Mouse (Mus musculus) liver, postnatal 0 days (tissue): Measurements from ENCODE around the gene Cct8. TPM values are rescaled to one million over a fixed set of nuclear protein-coding genes. Genes with fewer than 3 reads are reported as not detected.

ENCODE experiments used
- ATAC-seq: fragments of 200-750 bp; cut with Nextera tagmentation; 2 replicates; pipeline ENCODE4 v1.8.0; 2017; ENCODE audit warnings: mild to moderate bottlenecking, moderate library complexity
- DNase-seq: peaks from one replicate; pipeline ENCODE4 v3.0.0-alpha.2; 2016
- H3K27ac ChIP-seq: fragments of 300-500 bp; sonication (generic); 2 replicates; pipeline ENCODE4 v1.5.1; 2014; ENCODE audit warnings: antibody characterized with exemption, moderate library complexity, mild to moderate bottlenecking, low read depth
- H3K27me3 ChIP-seq: fragments of 300-500 bp; sonication (generic); 2 replicates; pipeline ENCODE4 v1.6.1; 2014; ENCODE audit warnings: low read length, control low read depth, mixed read lengths; ENCODE audit not compliant: insufficient read depth
- H3K36me3 ChIP-seq: fragments of 300-500 bp; sonication (generic); replicated peaks from 2 replicates; pipeline ENCODE4 v1.6.1; 2014; ENCODE audit warnings: mild to moderate bottlenecking, control low read depth, low read length, moderate library complexity, mixed read lengths; ENCODE audit not compliant: insufficient read depth
- H3K4me1 ChIP-seq: fragments of 300-500 bp; sonication (generic); 2 replicates; pipeline ENCODE4 v1.6.1; 2014; ENCODE audit warnings: antibody characterized with exemption, mild to moderate bottlenecking, control low read depth; ENCODE audit not compliant: insufficient read depth
- H3K4me2 ChIP-seq: fragments of 300-500 bp; sonication (generic); 2 replicates; pipeline ENCODE4 v1.6.1; 2014; ENCODE audit warnings: low read depth, mild to moderate bottlenecking, low read length, moderate library complexity, mixed read lengths
- H3K4me3 ChIP-seq: fragments of 300-500 bp; sonication (generic); 2 replicates; pipeline ENCODE4 v1.5.1; 2014; ENCODE audit warnings: low read depth, low read length
- H3K9ac ChIP-seq: fragments of 300-500 bp; sonication (generic); replicated peaks from 2 replicates; pipeline ENCODE4 v1.6.1; 2014; ENCODE audit warnings: mild to moderate bottlenecking, moderate library complexity
- H3K9me3 ChIP-seq: fragments of 300-500 bp; sonication (generic); 2 replicates; pipeline ENCODE4 v1.6.1; 2016; ENCODE audit warnings: mild to moderate bottlenecking, control low read depth, low read length, mixed read lengths
- CTCF ChIP-seq: sonication (generic); IDR thresholded peaks from 2 replicates; pipeline ENCODE4 v1.5.1; 2016; ENCODE audit warnings: antibody characterized with exemption, low read depth
- EP300 ChIP-seq: IDR thresholded peaks from 2 replicates; pipeline ENCODE4 v1.6.1; 2016; ENCODE audit warnings: antibody characterized with exemption, low read depth, mild to moderate bottlenecking
- WGBS: fragments of 180-500 bp; shearing (Covaris S2); extraction: QIAGEN DNeasy Blood & Tissue Kit; methylation state at CpG from one replicate; pipeline ENCODE4 v1.1.7; 2014; ENCODE audit not compliant: insufficient replicate concordance; 5-methylcytosine and 5-hydroxymethylcytosine counted together
- polyA plus RNA-seq: library from polyadenylated mRNA; unstranded; fragments of >200 nt; fragmentation: Nextera tagmentation; extraction: Ambion mirVana; gene quantifications from 2 replicates; pipeline ENCODE4 v1.2.1, GENCODE M21; 2015

Cct8 gene
- polyA plus RNA-seq, 1 experiment from 2014 or later = 170 TPM

GRCm38 (mm10) chr16:87442291-87442690 lies 53.4 kb downstream of the Cct8 start:
- no peak overlapping the region for H3K27ac ChIP-seq
- no peak overlapping the region for H3K9ac ChIP-seq
- H3K4me1 ChIP-seq = peaks cover 17% of the 10 kb centered on the region
- DNase-seq (no peak), ATAC-seq (no peak)
- no peaks in the 10 kb centered on the region for H3K9me3 ChIP-seq
- no peaks in the 10 kb centered on the region for H3K27me3 ChIP-seq
- H3K36me3 ChIP-seq = no peaks in the 10 kb centered on the region; the same call in 1 of the 2 replicates
- no peak overlapping the region for H3K4me2 ChIP-seq
- no peak overlapping the region for H3K4me3 ChIP-seq
- WGBS = 53% methylated on average over 5 of the region's 5 CpGs
- TF ChIP-seq CTCF (no peak), EP300 (no peak)

- H3K4me1 ChIP-seq = peaks cover 17% of the 10 kb centered on the region
- no peaks in the 10 kb centered on the region for H3K9me3 ChIP-seq
- ATAC-seq (peak; percentile 37), DNase-seq (peak; percentile 31)
- TF ChIP-seq EP300 (no peak), CTCF (peak; percentile 62)
- H3K4me2 ChIP-seq = peak overlapping the region; percentile 91
- 5% methylated on average over 9 of the region's 9 CpGs for WGBS
- peak overlapping the region; percentile 95 for H3K27ac ChIP-seq
- H3K36me3 ChIP-seq = no peaks in the 10 kb centered on the region; the same call in 1 of the 2 replicates
- peak overlapping the region; percentile 95 for H3K4me3 ChIP-seq
- peak overlapping the region; percentile 86 for H3K9ac ChIP-seq
- H3K27me3 ChIP-seq = no peaks in the 10 kb centered on the region
Measured at GRCm38 (mm10) chr16:87441089-87441488, 54.6 kb downstream of the Cct8 start.

DNA sequence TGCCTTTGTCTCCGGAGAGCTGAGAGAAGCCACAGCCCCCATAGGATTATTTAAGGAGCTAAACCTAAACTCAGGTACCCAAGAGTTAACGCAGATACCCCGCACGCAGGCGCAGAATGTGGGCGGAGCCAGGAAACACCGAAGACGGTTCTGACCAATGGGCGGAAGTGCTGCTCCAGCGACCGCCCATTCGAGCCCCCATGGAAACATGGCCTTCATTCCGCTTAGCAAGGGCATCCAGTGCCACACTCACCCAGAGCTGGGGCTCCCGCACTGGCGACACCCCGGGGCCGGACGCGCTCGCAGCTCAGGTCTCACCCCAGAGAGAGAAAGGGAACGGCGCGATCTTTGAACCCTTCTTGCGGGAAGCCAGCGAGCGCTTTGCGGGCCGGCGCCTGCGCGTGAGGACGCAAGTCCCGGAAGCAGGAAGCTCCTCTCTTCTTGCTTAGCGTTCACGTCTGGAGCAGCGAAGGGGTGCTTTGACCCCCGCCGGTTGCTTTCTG lies 55.4 kb downstream of the Cct8 start, which contains the start of gene Rwdd2b:
TSS of gene Rwdd2b (minus strand) at position 390 of the 503 bp plus-strand sequence.
- H3K9me3 ChIP-seq = no peaks in the 10 kb centered on the region
- TF ChIP-seq EP300 (no peak), CTCF (no peak)
- ATAC-seq = peak; percentile 95
- DNase-seq = peak; percentile 94
- peaks cover 17% of the 10 kb centered on the region for H3K4me1 ChIP-seq
- H3K27me3 ChIP-seq = no peaks in the 10 kb centered on the region
- H3K27ac ChIP-seq = peak within 1 kb of the TSS; percentile 95
- under 1% methylated on average over 38 of the region's 38 CpGs for WGBS
- H3K9ac ChIP-seq = peak within 1 kb of the TSS; percentile 86
- H3K4me2 ChIP-seq = peak within 1 kb of the TSS; percentile 91
- H3K4me3 ChIP-seq = peak within 1 kb of the TSS; percentile 95
- H3K36me3 ChIP-seq = no peaks in the 10 kb centered on the region; the same call in 1 of the 2 replicates

GRCm38 (mm10) chr16:87438697-87439096 lies 57.0 kb downstream of the Cct8 start:
- Histone ChIP-seq H3K27ac (no peak overlapping the region), H3K4me1 (peaks cover 17% of the 10 kb centered on the region), H3K4me2 (no peak overlapping the region), H3K27me3 (no peaks in the 10 kb centered on the region), H3K9ac (no peak overlapping the region), H3K4me3 (no peak overlapping the region), H3K9me3 (no peaks in the 10 kb centered on the region), H3K36me3 (no peaks in the 10 kb centered on the region; the same call in 1 of the 2 replicates)
- TF ChIP-seq EP300 (no peak), CTCF (no peak)
- WGBS = 86% methylated on average over 8 of the region's 8 CpGs
- DNase-seq (no peak), ATAC-seq (no peak)

GRCm38 (mm10) chr16:87437096-87437495 lies 58.6 kb downstream of the Cct8 start:
- Histone ChIP-seq H3K9me3 (no peaks in the 10 kb centered on the region), H3K27me3 (no peaks in the 10 kb centered on the region), H3K27ac (no peak overlapping the region), H3K4me1 (peaks cover 17% of the 10 kb centered on the region), H3K4me2 (no peak overlapping the region), H3K4me3 (no peak overlapping the region), H3K36me3 (no peaks in the 10 kb centered on the region; the same call in 1 of the 2 replicates), H3K9ac (no peak overlapping the region)
- WGBS = 91% methylated on average over 21 of the region's 21 CpGs
- TF ChIP-seq CTCF = no peak
- no peak for TF ChIP-seq EP300
- ATAC-seq = no peak
- DNase-seq = no peak

DNA sequence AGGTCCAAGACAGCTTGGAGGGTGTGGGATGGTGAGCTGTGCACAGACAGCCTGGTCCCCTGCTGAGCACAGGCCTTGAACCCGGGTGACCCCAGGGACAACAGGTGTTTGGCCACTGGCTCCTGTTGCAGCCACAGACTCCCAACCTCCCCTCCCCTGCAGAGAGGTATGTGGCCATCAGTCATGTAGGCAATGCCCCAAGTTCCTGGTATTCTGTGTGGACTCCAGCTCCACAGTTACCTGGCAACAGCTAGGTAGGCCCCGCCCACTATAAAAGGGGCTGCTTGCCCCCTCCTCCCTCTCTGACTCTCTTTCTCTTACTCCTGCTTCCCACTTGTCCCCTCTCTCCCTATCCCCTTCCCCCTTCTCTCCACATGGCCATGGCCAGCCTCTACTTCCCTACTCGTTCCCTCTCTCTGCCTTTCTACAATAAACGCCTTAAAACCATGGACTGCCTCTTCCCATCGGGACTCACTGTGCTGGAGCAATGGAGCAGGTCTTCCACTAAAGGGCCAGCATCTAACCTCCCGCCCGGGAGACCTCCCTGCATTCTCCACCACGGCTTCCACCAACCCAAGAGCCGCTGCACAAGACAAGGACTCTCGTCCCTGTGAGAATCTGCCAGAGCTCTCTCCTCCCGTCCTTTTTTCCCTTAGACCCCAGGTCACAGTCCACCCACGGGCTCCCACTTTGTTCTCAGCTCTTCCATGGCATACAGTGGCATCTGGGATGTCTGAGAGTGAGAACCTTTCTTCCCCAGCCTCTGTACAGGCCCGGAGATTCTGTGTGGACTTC lies 60.1 kb downstream of the Cct8 start:
- ATAC-seq = no peak
- DNase-seq = no peak
- H3K27me3 ChIP-seq = no peaks in the 10 kb centered on the region
- H3K4me3 ChIP-seq = no peak overlapping the region
- peaks cover 13% of the 10 kb centered on the region for H3K4me1 ChIP-seq
- H3K4me2 ChIP-seq = no peak overlapping the region
- no peak overlapping the region for H3K9ac ChIP-seq
- no peak overlapping the region for H3K27ac ChIP-seq
- no peaks in the 10 kb centered on the region for H3K9me3 ChIP-seq
- no peaks in the 10 kb centered on the region; the same call in 1 of the 2 replicates for H3K36me3 ChIP-seq
- WGBS = 80% methylated on average over 13 of the region's 13 CpGs
- no peak for TF ChIP-seq CTCF
